Mouse (Mus musculus) kidney, postnatal 0 days (tissue): ENCODE measurements around the gene Cic. TPM values are rescaled to one million over a fixed set of nuclear protein-coding genes. Genes with fewer than 3 reads are reported as not detected.

Experiments
- ATAC-seq: fragments of 200-750 bp; cut with Nextera tagmentation; replicated peaks from 2 replicates; pipeline ENCODE4 v1.8.0; 2017; ENCODE audit warnings: low read depth, moderate number of reproducible peaks, moderate TSS enrichment, moderate library complexity; ENCODE audit not compliant: low FRiP score
- DNase-seq: peaks from one replicate; pipeline ENCODE4 v3.0.0-alpha.2; 2016; ENCODE audit warnings: low spot score
- H3K27ac ChIP-seq: fragments of 300-500 bp; sonication (generic); 2 replicates; pipeline ENCODE4 v1.5.1; 2014; ENCODE audit warnings: mild to moderate bottlenecking
- H3K27me3 ChIP-seq: fragments of 300-500 bp; sonication (generic); 2 replicates; pipeline ENCODE4 v1.6.1; 2014; ENCODE audit warnings: low read length, mixed read lengths; ENCODE audit not compliant: insufficient read depth
- H3K36me3 ChIP-seq: fragments of 300-500 bp; sonication (generic); 2 replicates; pipeline ENCODE4 v1.6.1; 2014; ENCODE audit warnings: low read length, mixed read lengths; ENCODE audit not compliant: insufficient read depth
- H3K4me1 ChIP-seq: fragments of 300-500 bp; sonication (generic); replicated peaks from 2 replicates; pipeline ENCODE4 v1.6.1; 2014; ENCODE audit warnings: antibody characterized with exemption, low read length, mixed read lengths; ENCODE audit not compliant: insufficient read depth
- H3K4me2 ChIP-seq: fragments of 300-500 bp; sonication (generic); 2 replicates; pipeline ENCODE4 v1.6.1; 2014; ENCODE audit warnings: mild to moderate bottlenecking, low read length, moderate library complexity, mixed read lengths
- H3K4me3 ChIP-seq: fragments of 300-500 bp; sonication (generic); replicated peaks from 2 replicates; pipeline ENCODE4 v1.5.1; 2014; ENCODE audit warnings: low read depth, low read length
- H3K9ac ChIP-seq: fragments of 300-500 bp; sonication (generic); 2 replicates; pipeline ENCODE4 v1.6.1; 2014; ENCODE audit warnings: low read depth, low read length
- H3K9me3 ChIP-seq: fragments of 300-500 bp; sonication (generic); replicated peaks from 2 replicates; pipeline ENCODE4 v1.6.1; 2016; ENCODE audit warnings: low read length, inconsistent platforms, mixed read lengths
- CTCF ChIP-seq: IDR thresholded peaks from 2 replicates; pipeline ENCODE4 v1.5.1; 2016; ENCODE audit warnings: antibody characterized with exemption, low read depth, mild to moderate bottlenecking, moderate library complexity
- WGBS: fragments of 180-500 bp; shearing (Covaris S2); extraction: QIAGEN DNeasy Blood & Tissue Kit; methylation state at CpG from one replicate; pipeline ENCODE4 v1.1.7; 2014; 5-methylcytosine and 5-hydroxymethylcytosine counted together
- polyA plus RNA-seq: library from polyadenylated mRNA; unstranded; fragments of >200 nt; fragmentation: Nextera tagmentation; extraction: Ambion mirVana; gene quantifications from 2 replicates; pipeline ENCODE4 v1.2.1, GENCODE M21; 2015

Gene Cic
- polyA plus RNA-seq, 1 experiment from 2014 or later: 23.3 TPM

- Histone ChIP-seq H3K27me3 (no peaks in the 10 kb centered on the region), H3K4me2 (peak overlapping the region; percentile 81), H3K27ac (peak overlapping the region; percentile 96), H3K36me3 (peaks cover 24% of the 10 kb centered on the region), H3K9ac (peak overlapping the region; percentile 97), H3K4me3 (peak overlapping the region; percentile 97), H3K4me1 (peaks cover 36% of the 10 kb centered on the region), H3K9me3 (no peaks in the 10 kb centered on the region)
- DNase-seq: no peak
- TF ChIP-seq CTCF: no peak
- no peak for ATAC-seq
- WGBS: 7% methylated on average over 3 of the region's 3 CpGs
These were observed 20.0 kb upstream of the Cic start for GRCm38 (mm10) chr7:25247498-25247897.

DNA sequence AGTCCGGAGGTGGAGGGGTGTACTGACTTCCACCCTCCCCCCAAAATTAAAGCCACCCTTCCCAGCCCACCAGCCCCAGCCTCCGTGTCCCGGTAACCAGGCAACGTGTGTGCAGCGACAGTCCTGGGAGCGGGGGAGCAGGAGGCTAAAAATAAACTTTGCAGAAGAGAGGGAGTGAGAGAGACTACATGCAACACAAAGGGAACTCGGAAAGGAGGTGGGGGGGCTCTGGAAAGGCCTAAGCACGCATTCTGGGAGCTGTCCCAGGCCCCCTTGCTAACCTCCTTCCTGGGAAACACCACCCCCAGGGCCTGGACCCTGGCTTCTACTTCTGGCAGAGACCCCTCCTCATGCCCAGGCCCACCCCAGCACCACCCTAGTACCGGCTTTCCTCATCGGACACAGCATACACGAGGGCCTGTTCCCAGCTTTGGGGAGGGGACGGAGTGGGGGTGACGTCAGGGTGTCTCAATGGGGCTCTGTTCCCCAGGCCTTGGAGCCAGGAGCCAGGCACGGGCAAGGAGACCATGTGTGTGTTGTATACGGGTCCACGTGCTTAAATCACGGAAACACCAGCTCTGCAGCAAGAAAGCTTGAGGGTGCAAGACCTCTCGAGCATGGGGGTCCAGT lies 19.4 kb upstream of the Cic start:
- H3K4me1 ChIP-seq: peaks cover 36% of the 10 kb centered on the region
- DNase-seq (peak; percentile 89), ATAC-seq (no peak)
- 2% methylated on average over 18 of the region's 18 CpGs for WGBS
- peak overlapping the region; percentile 97 for H3K4me3 ChIP-seq
- H3K27ac ChIP-seq: peak overlapping the region; percentile 96
- H3K27me3 ChIP-seq: no peaks in the 10 kb centered on the region
- H3K4me2 ChIP-seq: peak overlapping the region; percentile 81
- no peaks in the 10 kb centered on the region for H3K9me3 ChIP-seq
- TF ChIP-seq CTCF: no peak
- H3K36me3 ChIP-seq: peaks cover 18% of the 10 kb centered on the region
- H3K9ac ChIP-seq: peak overlapping the region; percentile 97

- Histone ChIP-seq H3K4me3 (peak overlapping the region; percentile 97), H3K27ac (peak overlapping the region; percentile 96), H3K9ac (peak overlapping the region; percentile 97), H3K4me1 (peaks cover 36% of the 10 kb centered on the region), H3K36me3 (peaks cover 18% of the 10 kb centered on the region), H3K4me2 (peak overlapping the region; percentile 81), H3K9me3 (no peaks in the 10 kb centered on the region), H3K27me3 (no peaks in the 10 kb centered on the region)
- no peak; the same call in 1 of the 2 replicates for TF ChIP-seq CTCF
- under 1% methylated on average over 25 of the region's 25 CpGs for WGBS
- no peak for ATAC-seq
- peak; percentile 61 for DNase-seq
These were observed 18.6 kb upstream of the Cic start for GRCm38 (mm10) chr7:25248846-25249313.

DNA sequence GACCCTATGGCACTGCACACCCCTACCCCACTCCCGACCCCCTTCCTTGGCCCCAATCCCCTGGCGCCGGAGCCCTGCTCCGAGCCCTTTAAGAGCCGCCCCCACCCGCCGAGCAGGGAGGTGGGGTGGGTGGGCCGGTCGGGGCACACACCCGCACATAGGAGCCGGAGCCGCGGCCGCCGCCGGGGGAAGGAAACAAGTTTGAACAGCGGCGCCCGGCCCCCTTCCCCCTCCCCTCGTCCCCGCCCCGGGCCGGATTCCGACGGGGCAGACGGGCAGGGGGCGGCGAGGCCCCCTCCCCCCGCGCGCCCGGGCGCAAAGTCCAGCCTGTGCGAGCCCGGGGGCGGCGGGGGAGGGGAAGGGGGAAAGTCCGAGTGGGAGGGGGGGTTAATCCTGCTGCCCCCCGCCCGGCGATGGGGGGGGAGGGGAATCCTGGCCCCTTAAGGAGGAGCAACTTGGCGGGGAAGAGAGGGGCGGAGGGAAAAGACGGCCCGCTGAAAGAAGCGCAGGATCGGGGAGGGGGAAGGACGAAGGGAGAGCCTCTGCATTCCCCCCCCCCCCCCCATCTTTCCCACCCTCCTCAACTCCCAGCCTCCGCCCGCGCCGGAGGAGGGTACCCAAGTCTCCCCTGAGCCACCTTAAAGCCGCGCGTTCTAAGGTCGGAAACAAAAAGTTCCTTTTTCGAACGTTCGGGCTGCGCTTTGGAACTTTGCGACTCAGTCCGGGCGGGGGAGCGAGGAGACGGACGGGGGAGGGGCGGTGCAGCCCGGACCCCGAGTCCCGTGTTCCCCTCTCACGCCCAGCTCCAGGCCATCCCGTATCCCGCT lies 18.0 kb upstream of the Cic start:
- ATAC-seq: peak; percentile 66
- Histone ChIP-seq H3K4me1 (peaks cover 36% of the 10 kb centered on the region), H3K4me2 (peak overlapping the region; percentile 81), H3K9ac (peak overlapping the region; percentile 97), H3K36me3 (peaks cover 14% of the 10 kb centered on the region), H3K9me3 (no peaks in the 10 kb centered on the region), H3K27me3 (no peaks in the 10 kb centered on the region), H3K4me3 (peak overlapping the region; percentile 97), H3K27ac (peak overlapping the region; percentile 96)
- WGBS: under 1% methylated on average over 52 of the region's 73 CpGs
- DNase-seq: peak; percentile 91
- TF ChIP-seq CTCF: no peak

- under 1% methylated on average over 63 of the region's 81 CpGs for WGBS
- H3K4me3 ChIP-seq: peak within 1 kb of the TSS; percentile 97
- peak within 1 kb of the TSS; percentile 97 for H3K9ac ChIP-seq
- peak within 1 kb of the TSS; percentile 96 for H3K27ac ChIP-seq
- H3K27me3 ChIP-seq: no peaks in the 10 kb centered on the region
- DNase-seq: peak; percentile 95
- TF ChIP-seq CTCF: no peak
- peaks cover 7% of the 10 kb centered on the region; the same call in 1 of the 2 replicates for H3K36me3 ChIP-seq
- peaks cover 32% of the 10 kb centered on the region for H3K4me1 ChIP-seq
- no peaks in the 10 kb centered on the region for H3K9me3 ChIP-seq
- peak; percentile 80 for ATAC-seq
- H3K4me2 ChIP-seq: peak within 1 kb of the TSS; percentile 81
These were observed 17.1 kb upstream of the Cic start, which contains the start of gene Erf for GRCm38 (mm10) chr7:25250141-25250972. Gene Erf (minus strand): TSS chr7:25250761.
